Mouse (Mus musculus) CH12.LX (cell line): ENCODE measurements around the gene Gm20388. TPM values are rescaled to one million over a fixed set of nuclear protein-coding genes. Genes with fewer than 3 reads are reported as not detected.

Experiments
- DNase-seq: peaks from one replicate; pipeline ENCODE4 v3.0.0-alpha.2; 2013; ENCODE audit errors: extremely low read depth
- H3K27ac ChIP-seq: 2 replicates; pipeline ENCODE4 v1.5.1; 2012; ENCODE audit warnings: low read depth, mild to moderate bottlenecking, control low read depth, moderate library complexity; ENCODE audit not compliant: insufficient read depth
- H3K27me3 ChIP-seq: replicated peaks from 2 replicates; pipeline ENCODE3; 2012; ENCODE audit warnings: inconsistent platforms
- H3K36me3 ChIP-seq, 2 experiments: replicated peaks in 1 of 2; 2 replicates each; pipeline versions ENCODE3 to v1.6.1; 2012; ENCODE audit warnings: inconsistent platforms in 1 of 2, low read length in 1 of 2, mild to moderate bottlenecking in 1 of 2, mixed read lengths in 1 of 2, moderate library complexity in 1 of 2; ENCODE audit not compliant: control insufficient read depth in 1 of 2, insufficient read depth in 1 of 2
- H3K4me1 ChIP-seq, 2 experiments: 2 replicates each; pipeline ENCODE4 v1.6.1; 2012; ENCODE audit warnings: inconsistent platforms in 1 of 2, moderate library complexity in 1 of 2; ENCODE audit not compliant: insufficient read depth in 2 of 2, control insufficient read depth in 1 of 2
- H3K4me2 ChIP-seq: 2 replicates; pipeline ENCODE4 v1.6.1; 2012; ENCODE audit warnings: low read depth, mild to moderate bottlenecking, control low read depth; ENCODE audit not compliant: poor library complexity, insufficient read depth, severe bottlenecking
- H3K4me3 ChIP-seq, 3 experiments: fragments of 150-350 bp in 1 of 3; sonication (generic) in 1 of 3; replicated peaks in 1 of 3; 2 replicates each; pipeline versions ENCODE3 to v1.5.1; 2011 to 2012; ENCODE audit warnings: low read depth in 2 of 3, low read length in 2 of 3, mild to moderate bottlenecking in 2 of 3, moderate library complexity in 2 of 3, control low read depth in 1 of 3, improper control_type of control experiment in 1 of 3, inconsistent platforms in 1 of 3, mixed read lengths in 1 of 3; ENCODE audit not compliant: poor library complexity in 1 of 3
- H3K79me2 ChIP-seq: replicated peaks from 2 replicates; pipeline ENCODE4 v1.6.1; 2012; ENCODE audit warnings: mild to moderate bottlenecking, moderate library complexity; ENCODE audit not compliant: control insufficient read depth, poor library complexity, insufficient read depth, severe bottlenecking; ENCODE audit errors: extremely low read depth
- H3K9ac ChIP-seq: 2 replicates; pipeline ENCODE4 v1.6.1; 2012; ENCODE audit warnings: low read depth, mild to moderate bottlenecking, control low read depth, moderate library complexity; ENCODE audit not compliant: insufficient read depth
- H3K9me3 ChIP-seq: replicated peaks from 2 replicates; pipeline ENCODE3; 2012; ENCODE audit warnings: low read length, inconsistent platforms, mixed read lengths
- BHLHE40 ChIP-seq: IDR thresholded peaks from 2 replicates; pipeline ENCODE4 v1.6.1; 2011; ENCODE audit warnings: mild to moderate bottlenecking, low read depth, low read length, improper control_type of control experiment
- CHD1 ChIP-seq: IDR thresholded peaks from 2 replicates; pipeline ENCODE4 v1.6.1; 2012; ENCODE audit warnings: low read depth, low read length, improper control_type of control experiment, inconsistent platforms
- CHD2 ChIP-seq: IDR thresholded peaks from 2 replicates; pipeline ENCODE4 v1.6.1; 2011; ENCODE audit warnings: low read length, improper control_type of control experiment
- ELF1 ChIP-seq: IDR thresholded peaks from 2 replicates; pipeline ENCODE4 v1.6.1; 2014; ENCODE audit warnings: low read depth, mild to moderate bottlenecking, inconsistent platforms, low read length, improper control_type of control experiment
- IRF4 ChIP-seq: IDR thresholded peaks from 2 replicates; pipeline ENCODE4 v1.6.1; 2014; ENCODE audit warnings: low read depth, mild to moderate bottlenecking, inconsistent platforms, low read length, improper control_type of control experiment
- JUND ChIP-seq: conservative IDR thresholded peaks from 2 replicates; pipeline ENCODE4 v1.6.1; 2011; ENCODE audit warnings: low read depth, low read length, improper control_type of control experiment
- KAT2A ChIP-seq: IDR thresholded peaks from 2 replicates; pipeline ENCODE4 v1.6.1; 2012; ENCODE audit warnings: low read length, improper control_type of control experiment, inconsistent platforms; ENCODE audit not compliant: insufficient replicate concordance
- MAX ChIP-seq: IDR thresholded peaks from 2 replicates; pipeline ENCODE4 v1.6.1; 2011; ENCODE audit warnings: low read length, improper control_type of control experiment
- MAZ ChIP-seq: IDR thresholded peaks from 2 replicates; pipeline ENCODE4 v1.6.1; 2012; ENCODE audit warnings: low read depth, mild to moderate bottlenecking, inconsistent platforms, low read length, improper control_type of control experiment, moderate library complexity
- MYC ChIP-seq: IDR thresholded peaks from 2 replicates; pipeline ENCODE4 v1.6.1; 2011; ENCODE audit warnings: low read depth, mild to moderate bottlenecking, improper control_type of control experiment, low read length
- PAX5 ChIP-seq: IDR thresholded peaks from 2 replicates; pipeline ENCODE4 v1.6.1; 2012; ENCODE audit warnings: low read length, inconsistent platforms, mixed read lengths
- RAD21 ChIP-seq: IDR thresholded peaks from 2 replicates; pipeline ENCODE4 v1.6.1; 2011; ENCODE audit warnings: low read depth, mild to moderate bottlenecking, low read length, improper control_type of control experiment, moderate library complexity
- RCOR1 ChIP-seq: conservative IDR thresholded peaks from 2 replicates; pipeline ENCODE4 v1.6.1; 2012; ENCODE audit warnings: low read depth, mild to moderate bottlenecking, inconsistent platforms, low read length, improper control_type of control experiment
- SIN3A ChIP-seq: IDR thresholded peaks from 2 replicates; pipeline ENCODE4 v1.6.1; 2012; ENCODE audit warnings: low read length, improper control_type of control experiment, inconsistent platforms
- UBTF ChIP-seq: IDR thresholded peaks from 2 replicates; pipeline ENCODE4 v1.6.1; 2012; ENCODE audit warnings: low read depth, mild to moderate bottlenecking, inconsistent platforms, low read length, improper control_type of control experiment, moderate library complexity
- USF1 ChIP-seq: IDR thresholded peaks from 2 replicates; pipeline ENCODE4 v1.6.1; 2014; ENCODE audit warnings: low read depth, mild to moderate bottlenecking, inconsistent platforms, low read length, improper control_type of control experiment
- ZC3H11A ChIP-seq: IDR thresholded peaks from 2 replicates; pipeline ENCODE4 v1.6.1; 2012; ENCODE audit warnings: low read depth, mild to moderate bottlenecking, inconsistent platforms, low read length, improper control_type of control experiment
- ZMIZ1 ChIP-seq: IDR thresholded peaks from 2 replicates; pipeline ENCODE4 v1.6.1; 2012; ENCODE audit warnings: low read depth, mild to moderate bottlenecking, inconsistent platforms, low read length, improper control_type of control experiment
- dilution Hi-C: fragments of 300-500 bp; cut with MboI; formaldehyde crosslinking; loops from 2 replicates; pipeline ENCODE4 v1.14.3; 2020; ENCODE audit warnings: low sequenced_read_pairs; ENCODE audit not compliant: extremely low pct_unique_long_range_greater_than_20kb, extremely low pct_ligation_motif_present
- in situ Hi-C: fragments of 300-500 bp; cut with MboI; formaldehyde crosslinking; loops from 3 replicates; pipeline ENCODE4 v1.14.3; 2019; ENCODE audit warnings: low sequenced_read_pairs, low pct_ligation_motif_present, low pct_unique_long_range_greater_than_20kb, mixed read lengths
- polyA plus RNA-seq: library from polyadenylated mRNA; unstranded; fragments of >175 nt; gene quantifications from 2 replicates; pipeline ENCODE4 v1.2.1, GENCODE M21; 2012; ENCODE audit warnings: low read depth; ENCODE audit not compliant: insufficient read length
- total RNA-seq, 2 experiments: library from RNA; depleted of rRNA; stranded (reverse); fragments of 300-350 nt in 1 of 2; fragments of >200 nt in 1 of 2; gene quantifications; 2 replicates each; pipeline ENCODE4 v1.2.3; 2012 to 2014

Gene Gm20388
- total and polyA plus RNA-seq, 3 experiments = 14.8 to 26.3 (median 22.2) TPM

GRCm38 (mm10) chr8:121740721-121741120 is 1830.1 kb downstream of the Gm20388 start:
- dilution Hi-C loops = no loop called here

GRCm38 (mm10) chr8:121749501-121749900 is 1838.9 kb downstream of the Gm20388 start:
- in situ Hi-C loops = no loop called here
- peaks cover 24% of the 10 kb centered on the region for H3K9me3 ChIP-seq
- no peak overlapping the region for H3K4me2 ChIP-seq
- no peak for DNase-seq
- H3K27ac ChIP-seq = no peak overlapping the region
- H3K27me3 ChIP-seq = peaks cover 67% of the 10 kb centered on the region
- H3K4me1 ChIP-seq = no peaks in the 10 kb centered on the region
- H3K36me3 ChIP-seq = no peaks in the 10 kb centered on the region
- no peak overlapping the region for H3K9ac ChIP-seq
- TF ChIP-seq JUND = no peak
- dilution Hi-C loops = no loop called here
- H3K79me2 ChIP-seq = no peaks in the 10 kb centered on the region
- H3K4me3 ChIP-seq = no peak overlapping the region

More at GRCm38 (mm10) chr8:121740721-121741120, 1830.1 kb downstream of the Gm20388 start:
- Histone ChIP-seq H3K4me2 (no peak overlapping the region), H3K9me3 (peaks cover 3% of the 10 kb centered on the region), H3K9ac (no peak overlapping the region), H3K27ac (no peak overlapping the region), H3K36me3 (no peaks in the 10 kb centered on the region), H3K4me1 (no peaks in the 10 kb centered on the region), H3K4me3 (no peak overlapping the region), H3K79me2 (no peaks in the 10 kb centered on the region), H3K27me3 (peaks cover 90% of the 10 kb centered on the region)
- DNase-seq = no peak
- no peak for TF ChIP-seq ZMIZ1
- no peak for TF ChIP-seq BHLHE40
- no peak for TF ChIP-seq PAX5
- TF ChIP-seq ELF1 = no peak
- no peak for TF ChIP-seq MYC
- no peak for TF ChIP-seq USF1
- TF ChIP-seq MAX = no peak
- no peak for TF ChIP-seq UBTF
- TF ChIP-seq RAD21 = no peak
- TF ChIP-seq MAZ = no peak
- TF ChIP-seq CHD1 = no peak
- TF ChIP-seq IRF4 = no peak
- no peak for TF ChIP-seq CHD2
- TF ChIP-seq RCOR1 = no peak
- TF ChIP-seq SIN3A = no peak
- TF ChIP-seq ZC3H11A = no peak
- TF ChIP-seq KAT2A = no peak
- in situ Hi-C loops = no loop called here
